Mouse (Mus musculus): ENCODE data around the gene Kat14. TPM values are rescaled to one million over a fixed set of nuclear protein-coding genes. Genes with fewer than 3 reads are reported as not detected.
A peak's percentile ranks its signal among the peaks of the same experiment; 100 is the strongest.

Gene Kat14
- polyA plus RNA-seq, 2 experiments = 11.8 to 13.7 TPM

DNA sequence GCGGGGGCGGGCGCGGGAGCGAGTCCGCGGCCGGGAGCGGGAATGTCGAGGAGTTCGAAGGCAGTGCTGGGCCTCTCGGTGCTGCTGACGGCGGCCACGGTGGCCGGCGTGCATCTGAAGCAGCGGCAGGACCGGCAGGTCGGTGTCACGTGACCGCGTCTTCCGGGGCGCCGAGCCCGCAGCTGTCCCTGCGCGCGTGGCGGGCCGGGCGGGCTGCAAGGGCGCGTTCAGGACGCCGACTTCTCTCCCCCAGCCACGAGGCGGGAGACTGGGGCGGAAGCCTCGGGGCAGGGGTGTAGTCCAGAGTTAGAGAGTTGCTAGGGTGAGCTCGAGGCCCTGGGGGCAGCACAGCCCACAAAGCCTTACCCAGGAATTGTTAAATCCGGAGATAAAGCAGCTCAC, 238 bp downstream of the Kat14 start:
- Histone ChIP-seq H3K27ac (peak overlapping the region; percentile 79), H3K4me1 (replicated peaks; ENCODE audit: control insufficient read depth in 2 of 2, insufficient read depth in 2 of 2, low read length in 1 of 2) (peaks cover 7 to 12% of the 10 kb centered on the region in 2 experiments), H3K9me3 (ENCODE audit: control insufficient read depth, low read length) (no peaks in the 10 kb centered on the region), H3K27me3 (ENCODE audit: control insufficient read depth, insufficient read depth, low read length) (no peaks in the 10 kb centered on the region), H3K36me3 (replicated peaks; ENCODE audit: control insufficient read depth, insufficient read depth, low read depth) (peaks cover 7% of the 10 kb centered on the region), H3K4me3 (ENCODE audit: insufficient read depth in 1 of 2, low read depth in 2 of 2, low read length in 2 of 2) (peak overlapping the region; percentile 84 to 95), H3K4me2 (ENCODE audit: low read depth) (peak overlapping the region; percentile 83), H3K9ac (replicated peaks) (peak overlapping the region; percentile 90)
- peak; percentile 85 for ATAC-seq (ENCODE audit: insufficient read depth)
- peak in 2 of 3 experiments; percentile 49 to 66 for DNase-seq (ENCODE audit: low read depth in 3 of 3, low spot score in 3 of 3)
- WGBS (ENCODE audit: insufficient replicate concordance) = 0% methylated on average over 43 of the region's 43 CpGs
- no peak for TF ChIP-seq EP300 (IDR thresholded peaks at IDR 0.05; ENCODE audit: low read depth)
- TF ChIP-seq CTCF (IDR thresholded peaks at IDR 0.05; ENCODE audit: low read depth) = no peak

DNA sequence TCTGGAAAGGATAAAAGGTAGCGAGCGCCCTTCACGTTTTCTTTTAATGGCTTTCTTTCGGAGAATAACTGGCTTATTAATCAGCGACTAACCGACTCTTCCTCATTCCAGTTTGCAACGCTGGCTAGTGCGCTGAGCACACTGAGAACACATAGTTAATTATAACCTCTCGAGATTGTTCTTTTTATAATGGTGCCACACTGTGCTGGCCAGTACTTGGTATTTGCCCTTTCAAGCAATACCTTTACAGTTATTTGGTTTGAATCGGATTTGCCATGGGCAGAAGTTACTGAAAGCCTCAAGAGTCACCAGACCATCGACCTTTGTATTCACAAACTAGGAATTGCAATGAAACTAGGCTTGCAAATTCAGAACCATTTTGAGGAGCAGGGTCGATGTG, 728 bp downstream of the Kat14 start:
- WGBS (ENCODE audit: insufficient replicate concordance) = under 1% methylated on average over 12 of the region's 12 CpGs
- ATAC-seq (ENCODE audit: insufficient read depth) (no peak), DNase-seq (ENCODE audit: low read depth in 3 of 3, low spot score in 3 of 3) (no peak)
- H3K4me1 ChIP-seq (replicated peaks; ENCODE audit: control insufficient read depth in 2 of 2, insufficient read depth in 2 of 2, low read length in 1 of 2) = peaks cover 7 to 12% of the 10 kb centered on the region in 2 experiments
- no peaks in the 10 kb centered on the region for H3K9me3 ChIP-seq (ENCODE audit: control insufficient read depth, low read length)
- H3K4me3 ChIP-seq (ENCODE audit: insufficient read depth in 1 of 2, low read depth in 2 of 2, low read length in 2 of 2) = peak overlapping the region; percentile 84 to 95
- peak overlapping the region; percentile 83 for H3K4me2 ChIP-seq (ENCODE audit: low read depth)
- H3K27me3 ChIP-seq (ENCODE audit: control insufficient read depth, insufficient read depth, low read length) = no peaks in the 10 kb centered on the region
- H3K27ac ChIP-seq = peak overlapping the region; percentile 79
- TF ChIP-seq CTCF (IDR thresholded peaks at IDR 0.05; ENCODE audit: low read depth) (no peak), EP300 (IDR thresholded peaks at IDR 0.05; ENCODE audit: low read depth) (no peak)
- peaks cover 11% of the 10 kb centered on the region for H3K36me3 ChIP-seq (replicated peaks; ENCODE audit: control insufficient read depth, insufficient read depth, low read depth)
- H3K9ac ChIP-seq (replicated peaks) = peak overlapping the region; percentile 90

DNA sequence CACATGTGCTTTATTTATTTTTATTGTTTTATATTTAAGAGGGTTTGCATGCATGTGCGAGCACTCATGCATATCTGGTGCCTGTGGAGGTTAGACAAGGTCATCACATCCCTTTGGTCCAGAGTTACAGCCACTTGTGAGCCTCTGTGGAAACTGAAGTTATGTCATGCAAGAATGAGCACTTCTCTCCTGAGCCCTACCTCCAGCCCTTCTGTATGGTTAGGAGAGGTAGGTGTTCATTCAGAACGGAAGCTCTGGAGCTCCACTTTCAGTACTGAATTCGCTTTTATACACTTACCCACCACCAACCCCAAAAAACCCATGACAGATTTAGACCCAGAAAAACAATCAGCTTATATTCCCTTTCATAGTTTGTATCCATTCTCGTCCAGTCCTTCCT, 2.8 kb downstream of the Kat14 start:
- DNase-seq (ENCODE audit: low read depth in 3 of 3, low spot score in 3 of 3) (no peak), ATAC-seq (ENCODE audit: insufficient read depth) (no peak)
- no peaks in the 10 kb centered on the region for H3K27me3 ChIP-seq (ENCODE audit: control insufficient read depth, insufficient read depth, low read length)
- H3K4me1 ChIP-seq (replicated peaks; ENCODE audit: control insufficient read depth in 2 of 2, insufficient read depth in 2 of 2, low read length in 1 of 2) = peaks cover 7 to 12% of the 10 kb centered on the region in 2 experiments
- 77% methylated on average over 4 of the region's 4 CpGs for WGBS (ENCODE audit: insufficient replicate concordance)
- H3K9ac ChIP-seq (replicated peaks) = no peak overlapping the region
- no peak overlapping the region for H3K4me3 ChIP-seq (ENCODE audit: insufficient read depth in 1 of 2, low read depth in 2 of 2, low read length in 2 of 2)
- no peaks in the 10 kb centered on the region for H3K9me3 ChIP-seq (ENCODE audit: control insufficient read depth, low read length)
- H3K4me2 ChIP-seq (ENCODE audit: low read depth) = no peak overlapping the region
- no peak overlapping the region for H3K27ac ChIP-seq
- TF ChIP-seq EP300 (IDR thresholded peaks at IDR 0.05; ENCODE audit: low read depth) = no peak
- peaks cover 20% of the 10 kb centered on the region for H3K36me3 ChIP-seq (replicated peaks; ENCODE audit: control insufficient read depth, insufficient read depth, low read depth)

DNA sequence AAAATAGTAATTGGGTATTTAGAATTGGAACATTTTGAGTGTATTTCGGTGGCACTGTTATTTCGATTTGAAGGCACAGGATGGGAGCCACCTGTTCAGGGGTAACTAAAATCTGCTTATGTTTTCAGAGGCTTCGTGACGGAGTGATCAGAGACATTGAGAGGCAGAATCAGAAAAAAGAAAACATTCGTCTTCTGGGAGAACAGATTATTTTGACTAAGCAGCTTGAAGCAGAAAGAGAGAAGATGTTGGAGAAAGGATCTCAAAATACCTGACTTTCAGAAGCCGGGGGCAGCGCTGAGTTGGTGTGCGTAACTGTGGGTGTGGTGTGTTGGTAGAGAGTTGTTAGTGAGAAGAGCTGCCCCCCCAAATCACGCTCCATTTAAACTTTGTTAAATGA, 4.3 kb downstream of the Kat14 start:
- WGBS (ENCODE audit: insufficient replicate concordance) = 84% methylated on average over 9 of the region's 9 CpGs
- no peak overlapping the region for H3K9ac ChIP-seq (replicated peaks)
- H3K4me3 ChIP-seq (ENCODE audit: insufficient read depth in 1 of 2, low read depth in 2 of 2, low read length in 2 of 2) = no peak overlapping the region
- H3K9me3 ChIP-seq (ENCODE audit: control insufficient read depth, low read length) = no peaks in the 10 kb centered on the region
- ATAC-seq (ENCODE audit: insufficient read depth) = no peak
- H3K27ac ChIP-seq = no peak overlapping the region
- no peak for DNase-seq (ENCODE audit: low read depth in 3 of 3, low spot score in 3 of 3)
- TF ChIP-seq EP300 (IDR thresholded peaks at IDR 0.05; ENCODE audit: low read depth) (no peak), CTCF (IDR thresholded peaks at IDR 0.05; ENCODE audit: low read depth) (no peak)
- no peak overlapping the region for H3K4me2 ChIP-seq (ENCODE audit: low read depth)
- H3K27me3 ChIP-seq (ENCODE audit: control insufficient read depth, insufficient read depth, low read length) = no peaks in the 10 kb centered on the region
- peaks cover 5 to 10% of the 10 kb centered on the region in 2 experiments; a peak in 3 of 4 replicates for H3K4me1 ChIP-seq (replicated peaks; ENCODE audit: control insufficient read depth in 2 of 2, insufficient read depth in 2 of 2, low read length in 1 of 2)
- peaks cover 29% of the 10 kb centered on the region for H3K36me3 ChIP-seq (replicated peaks; ENCODE audit: control insufficient read depth, insufficient read depth, low read depth)

DNA sequence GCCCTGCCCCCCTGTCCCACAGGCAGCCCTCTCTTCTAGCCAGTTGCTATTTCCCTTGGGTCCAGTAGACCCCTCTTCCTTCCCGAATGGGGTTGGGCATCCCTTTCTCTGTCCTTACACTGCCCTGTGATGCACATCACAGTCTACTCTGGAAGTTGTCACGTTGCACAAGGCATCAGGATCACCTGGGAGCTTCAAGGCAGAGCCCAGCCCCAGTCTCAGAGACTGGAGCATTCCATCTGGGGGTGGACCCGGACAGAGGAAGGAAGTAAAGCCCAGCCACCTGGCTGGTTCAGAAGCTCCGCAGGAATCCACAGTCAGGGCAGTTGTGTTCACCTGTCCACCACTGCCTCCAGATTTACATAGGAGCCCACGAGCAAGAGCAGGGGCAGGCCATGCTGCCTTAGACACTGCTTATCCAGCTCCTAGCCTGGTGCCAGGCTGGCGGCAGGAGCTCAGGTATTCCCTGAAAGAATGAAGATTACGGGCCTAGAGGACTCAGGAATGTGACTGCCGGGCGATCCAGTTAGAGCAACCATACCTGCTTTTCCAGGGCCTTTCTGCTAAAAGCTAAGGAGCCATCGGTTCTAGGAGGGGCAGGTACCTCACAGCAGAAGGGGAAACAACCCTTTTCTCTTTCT, 6.4 kb downstream of the Kat14 start:
- Histone ChIP-seq H3K9me3 (ENCODE audit: control insufficient read depth, low read length) (no peaks in the 10 kb centered on the region), H3K27ac (no peak overlapping the region), H3K4me2 (ENCODE audit: low read depth) (no peak overlapping the region), H3K27me3 (ENCODE audit: control insufficient read depth, insufficient read depth, low read length) (no peaks in the 10 kb centered on the region), H3K4me1 (replicated peaks; ENCODE audit: control insufficient read depth in 2 of 2, insufficient read depth in 2 of 2, low read length in 1 of 2) (peaks cover 0 to 2% of the 10 kb centered on the region in 2 experiments; a peak in 2 of 4 replicates), H3K4me3 (ENCODE audit: insufficient read depth in 1 of 2, low read depth in 2 of 2, low read length in 2 of 2) (no peak overlapping the region), H3K9ac (replicated peaks) (no peak overlapping the region), H3K36me3 (replicated peaks; ENCODE audit: control insufficient read depth, insufficient read depth, low read depth) (peaks cover 38% of the 10 kb centered on the region)
- ATAC-seq (ENCODE audit: insufficient read depth) (no peak), DNase-seq (ENCODE audit: low read depth in 3 of 3, low spot score in 3 of 3) (no peak)
- TF ChIP-seq EP300 (IDR thresholded peaks at IDR 0.05; ENCODE audit: low read depth) = no peak
- no peak for TF ChIP-seq CTCF (IDR thresholded peaks at IDR 0.05; ENCODE audit: low read depth)
- WGBS (ENCODE audit: insufficient replicate concordance) = 79% methylated on average over 10 of the region's 10 CpGs

Data from liver, embryonic 14.5 days (tissue).